ENCODE assay signal across 11 mouse cellular contexts in the genomic region with DNA sequence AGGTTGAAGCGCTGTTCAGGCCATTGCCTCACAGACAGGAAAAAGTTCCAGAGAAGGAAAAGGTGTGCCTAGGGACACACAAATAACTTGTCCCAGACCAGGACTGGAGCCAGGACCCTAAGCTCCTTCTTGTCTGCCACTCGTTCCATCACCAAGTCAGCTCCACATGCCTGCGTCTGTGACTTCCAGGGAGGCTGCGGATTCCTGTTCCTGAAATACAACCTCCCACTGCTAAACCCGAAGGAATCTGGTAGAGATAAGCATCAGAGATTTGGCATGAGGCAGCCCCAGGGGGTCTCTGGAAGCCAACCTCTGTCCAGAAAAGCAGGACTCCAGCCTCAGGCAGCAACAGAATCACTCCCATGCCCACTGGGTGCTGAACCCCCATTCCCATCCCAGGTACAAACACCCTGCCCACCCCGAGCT. TPM values are rescaled to one million over a fixed set of nuclear protein-coding genes. Genes with fewer than 3 reads are reported as not detected.
DNase-seq lines count a peak whose midpoint lies in the region; ATAC-seq and TF ChIP-seq lines count a peak whose summit lies in the region.
"Had no signal": no experiment of that assay in that cellular context is flagged by ENCODE, and none has a peak within 500 bp of the region (broad histone marks: within the 10 kb centered on the region; RNA-seq: fewer than 3 reads in every experiment).

No protein-coding gene starts in this region.

- DNase-seq in kidney, adult 18-20 months = no peak
- DNase-seq in cerebellum, adult 9-10 months = no peak
- no peak for DNase-seq in forebrain, embryonic 10.5 days (ENCODE audit: extremely low spot score, low spot score)
- no peak for DNase-seq in yolk sac, embryonic 10.5 days (ENCODE audit: low spot score)
- DNase-seq: cerebellum, adult 18-20 months had no signal

- H3K4me1 ChIP-seq in kidney, embryonic 15.5 days = peaks cover 22% of the 10 kb centered on the region
- peaks cover 21% of the 10 kb centered on the region for H3K4me1 ChIP-seq in bone marrow macrophage, adult 2 months (ENCODE audit: control insufficient read depth, insufficient read depth, low read length)
- peaks cover 16% of the 10 kb centered on the region for H3K4me1 ChIP-seq in embryonic facial prominence, embryonic 13.5 days
- H3K4me1 ChIP-seq in limb, embryonic 13.5 days = peaks cover 28% of the 10 kb centered on the region
- peaks cover 32% of the 10 kb centered on the region for H3K4me1 ChIP-seq in forebrain, embryonic 10.5 days

- TF ChIP-seq CTCF in bone marrow macrophage, adult 2 months (IDR thresholded peaks at IDR 0.05; ENCODE audit: low read depth, low read length) = no peak

- peaks cover 36% of the 10 kb centered on the region for H3K27me3 ChIP-seq in kidney, embryonic 15.5 days
- H3K27me3 ChIP-seq in embryonic facial prominence, embryonic 13.5 days = no peaks in the 10 kb centered on the region
- peaks cover 14% of the 10 kb centered on the region; the same call in 1 of the 2 replicates for H3K27me3 ChIP-seq in limb, embryonic 13.5 days
- H3K27me3 ChIP-seq in forebrain, embryonic 10.5 days (ENCODE audit: poor library complexity, severe bottlenecking) = peaks cover 28% of the 10 kb centered on the region
- H3K27me3 ChIP-seq: hindbrain, embryonic 15.5 days had no signal

- H3K4me2 ChIP-seq in kidney, embryonic 15.5 days = peak overlapping the region; percentile 60
- peak overlapping the region; percentile 49 for H3K4me2 ChIP-seq in embryonic facial prominence, embryonic 13.5 days
- peak overlapping the region; percentile 55 for H3K4me2 ChIP-seq in limb, embryonic 13.5 days (replicated peaks)
- H3K4me2 ChIP-seq: hindbrain, embryonic 15.5 days had no signal

- no peaks in the 10 kb centered on the region for H3K9me3 ChIP-seq in kidney, embryonic 15.5 days (replicated peaks)
- H3K9me3 ChIP-seq in embryonic facial prominence, embryonic 13.5 days = no peaks in the 10 kb centered on the region
- no peaks in the 10 kb centered on the region for H3K9me3 ChIP-seq in limb, embryonic 13.5 days
- H3K9me3 ChIP-seq in forebrain, embryonic 10.5 days = no peaks in the 10 kb centered on the region
- H3K9me3 ChIP-seq: hindbrain, embryonic 15.5 days; midbrain, embryonic 10.5 days had no signal

- WGBS in kidney, embryonic 15.5 days = 13% methylated on average over 6 of the region's 6 CpGs
- WGBS in embryonic facial prominence, embryonic 13.5 days = 13% methylated on average over 6 of the region's 6 CpGs
- WGBS in limb, embryonic 13.5 days = 14% methylated on average over 6 of the region's 6 CpGs
- WGBS in forebrain, embryonic 10.5 days = 58% methylated on average over 6 of the region's 6 CpGs

- H3K9ac ChIP-seq in kidney, embryonic 15.5 days = no peak overlapping the region
- H3K9ac ChIP-seq in embryonic facial prominence, embryonic 13.5 days = no peak overlapping the region; the same call in 1 of the 2 replicates
- H3K9ac ChIP-seq in limb, embryonic 13.5 days = 0 out of 2 replicates have a peak overlapping the region, but pooled peaks have one; percentile 46
- H3K9ac ChIP-seq: hindbrain, embryonic 15.5 days had no signal

- no peak for TF ChIP-seq POLR2A in bone marrow macrophage, adult 2 months (IDR thresholded peaks at IDR 0.05; ENCODE audit: borderline replicate concordance, low read depth, low read length)

- peak overlapping the region; percentile 26; the same call in 1 of the 2 replicates for H3K4me3 ChIP-seq in kidney, embryonic 15.5 days (replicated peaks)
- peak overlapping the region; percentile 29 for H3K4me3 ChIP-seq in bone marrow macrophage, adult 2 months (ENCODE audit: insufficient read depth, low read length)
- H3K4me3 ChIP-seq in embryonic facial prominence, embryonic 13.5 days = no peak overlapping the region
- 0 out of 2 replicates have a peak overlapping the region, but pooled peaks have one; percentile 19 for H3K4me3 ChIP-seq in limb, embryonic 13.5 days
- H3K4me3 ChIP-seq in forebrain, embryonic 10.5 days = no peak overlapping the region
- H3K4me3 ChIP-seq: hindbrain, embryonic 15.5 days; midbrain, embryonic 10.5 days had no signal

- no peak for ATAC-seq in kidney, embryonic 15.5 days (replicated peaks; ENCODE audit: low FRiP score)
- ATAC-seq in embryonic facial prominence, embryonic 13.5 days (ENCODE audit: insufficient number of reproducible peaks, insufficient read depth, low FRiP score, low TSS enrichment, low read depth) = no peak
- peak; percentile 41; the same call in 1 of the 2 replicates for ATAC-seq in limb, embryonic 13.5 days (ENCODE audit: low FRiP score, low read depth)

- peak overlapping the region; percentile 70; the same call in 1 of the 2 replicates for H3K27ac ChIP-seq in kidney, embryonic 15.5 days
- H3K27ac ChIP-seq in bone marrow macrophage, adult 2 months (ENCODE audit: insufficient read depth, low read depth, low read length) = peak overlapping the region; percentile 30; the same call in 1 of the 2 replicates
- H3K27ac ChIP-seq in embryonic facial prominence, embryonic 13.5 days = no peak overlapping the region
- H3K27ac ChIP-seq in limb, embryonic 13.5 days = peak overlapping the region; percentile 67; the same call in 1 of the 2 replicates
- no peak overlapping the region for H3K27ac ChIP-seq in forebrain, embryonic 10.5 days
- H3K27ac ChIP-seq: hindbrain, embryonic 15.5 days; midbrain, embryonic 10.5 days had no signal

- no peaks in the 10 kb centered on the region for H3K36me3 ChIP-seq in kidney, embryonic 15.5 days
- no peaks in the 10 kb centered on the region for H3K36me3 ChIP-seq in embryonic facial prominence, embryonic 13.5 days
- H3K36me3 ChIP-seq in limb, embryonic 13.5 days = no peaks in the 10 kb centered on the region
- no peaks in the 10 kb centered on the region for H3K36me3 ChIP-seq in forebrain, embryonic 10.5 days (replicated peaks)
- H3K36me3 ChIP-seq: hindbrain, embryonic 15.5 days; midbrain, embryonic 10.5 days had no signal

RNA-seq across cellular contexts. Expression of gene Asb10, which starts 0.4 kb away (rescaled TPM):
- 0.61 and 0.67 TPM in 2 replicates for polyA plus RNA-seq in kidney, embryonic 15.5 days (2015; fragmentation: Nextera tagmentation; extraction: Ambion mirVana)
- 0.64 and 1.4 TPM in 2 replicates for polyA plus RNA-seq in bone marrow macrophage, adult 2 months (2012; ENCODE audit: insufficient read depth, insufficient read length, missing spikeins)
- 0.56 and 0.63 TPM in 2 replicates for polyA plus RNA-seq in embryonic facial prominence, embryonic 13.5 days (2015; fragmentation: Nextera tagmentation; extraction: Ambion mirVana)
- polyA plus RNA-seq in limb, embryonic 13.5 days (2015; fragmentation: Nextera tagmentation; extraction: Ambion mirVana) = 1.6 and 2.2 TPM in 2 replicates
- 0.09 and 0.15 TPM in 2 replicates for polyA plus RNA-seq in forebrain, embryonic 10.5 days (2016; fragmentation: Nextera tagmentation; extraction: Ambion mirVana)

RNA-seq across cellular contexts. Expression of gene Gbx1, which starts 14.2 kb away (rescaled TPM):
- 0.04 and 0.10 TPM in 2 replicates for polyA plus RNA-seq in kidney, embryonic 15.5 days (2015; fragmentation: Nextera tagmentation; extraction: Ambion mirVana)
- not detected in 2 replicates for polyA plus RNA-seq in bone marrow macrophage, adult 2 months (2012; ENCODE audit: insufficient read depth, insufficient read length, missing spikeins)
- polyA plus RNA-seq in embryonic facial prominence, embryonic 13.5 days (2015; fragmentation: Nextera tagmentation; extraction: Ambion mirVana) = 0.11 TPM in 1 of 2 replicates, not detected in the other
- polyA plus RNA-seq in limb, embryonic 13.5 days (2015; fragmentation: Nextera tagmentation; extraction: Ambion mirVana) = not detected in 2 replicates
- 0.09 and 0.21 TPM in 2 replicates for polyA plus RNA-seq in forebrain, embryonic 10.5 days (2016; fragmentation: Nextera tagmentation; extraction: Ambion mirVana)
- polyA plus RNA-seq: midbrain, embryonic 10.5 days had no signal

RNA-seq across cellular contexts. Expression of gene 4931409K22Rik, which starts 15.5 kb away (rescaled TPM):
- 0.23 TPM in 2 replicates for polyA plus RNA-seq in kidney, embryonic 15.5 days (2015; fragmentation: Nextera tagmentation; extraction: Ambion mirVana)
- polyA plus RNA-seq in bone marrow macrophage, adult 2 months (2012; ENCODE audit: insufficient read depth, insufficient read length, missing spikeins) = not detected in 2 replicates
- 0.11 TPM in 1 of 2 replicates, not detected in the other for polyA plus RNA-seq in embryonic facial prominence, embryonic 13.5 days (2015; fragmentation: Nextera tagmentation; extraction: Ambion mirVana)
- polyA plus RNA-seq in limb, embryonic 13.5 days (2015; fragmentation: Nextera tagmentation; extraction: Ambion mirVana) = 0.17 and 0.49 TPM in 2 replicates
- 0.06 TPM in 1 of 2 replicates, not detected in the other for polyA plus RNA-seq in forebrain, embryonic 10.5 days (2016; fragmentation: Nextera tagmentation; extraction: Ambion mirVana)

RNA-seq across cellular contexts. Expression of gene Abcf2, which starts 36.1 kb away (rescaled TPM):
- 118 TPM in 2 replicates for polyA plus RNA-seq in kidney, embryonic 15.5 days (2015; fragmentation: Nextera tagmentation; extraction: Ambion mirVana)
- 32.7 and 34.5 TPM in 2 replicates for polyA plus RNA-seq in bone marrow macrophage, adult 2 months (2012; ENCODE audit: insufficient read depth, insufficient read length, missing spikeins)
- 112 and 115 TPM in 2 replicates for polyA plus RNA-seq in embryonic facial prominence, embryonic 13.5 days (2015; fragmentation: Nextera tagmentation; extraction: Ambion mirVana)
- polyA plus RNA-seq in limb, embryonic 13.5 days (2015; fragmentation: Nextera tagmentation; extraction: Ambion mirVana) = 120 and 128 TPM in 2 replicates
- 193 and 197 TPM in 2 replicates for polyA plus RNA-seq in forebrain, embryonic 10.5 days (2016; fragmentation: Nextera tagmentation; extraction: Ambion mirVana)

RNA-seq across cellular contexts. Expression of gene Chpf2, which starts 45.4 kb away (rescaled TPM):
- polyA plus RNA-seq in kidney, embryonic 15.5 days (2015; fragmentation: Nextera tagmentation; extraction: Ambion mirVana) = 23.2 and 24.7 TPM in 2 replicates
- 29.9 and 31.5 TPM in 2 replicates for polyA plus RNA-seq in bone marrow macrophage, adult 2 months (2012; ENCODE audit: insufficient read depth, insufficient read length, missing spikeins)
- 24.2 and 26.4 TPM in 2 replicates for polyA plus RNA-seq in embryonic facial prominence, embryonic 13.5 days (2015; fragmentation: Nextera tagmentation; extraction: Ambion mirVana)
- polyA plus RNA-seq in limb, embryonic 13.5 days (2015; fragmentation: Nextera tagmentation; extraction: Ambion mirVana) = 31.6 and 33.3 TPM in 2 replicates
- 15.1 and 16.0 TPM in 2 replicates for polyA plus RNA-seq in forebrain, embryonic 10.5 days (2016; fragmentation: Nextera tagmentation; extraction: Ambion mirVana)

Comparison
In these comparisons a context has a peak if more than half of its experiments do, and no peak if none do; other contexts are left out.
1. H3K27ac ChIP-seq: peak in kidney, embryonic 15.5 days (single experiment), bone marrow macrophage, adult 2 months (single experiment) and limb, embryonic 13.5 days (single experiment); none in embryonic facial prominence, embryonic 13.5 days (single experiment) and forebrain, embryonic 10.5 days (single experiment).
2. H3K4me3 ChIP-seq: peak in kidney, embryonic 15.5 days (single experiment), bone marrow macrophage, adult 2 months (single experiment) and limb, embryonic 13.5 days (single experiment); none in embryonic facial prominence, embryonic 13.5 days (single experiment) and forebrain, embryonic 10.5 days (single experiment).
3. Peak in every context shown above with its lines, with median percentiles within 50 percentile points of each other: H3K4me2 ChIP-seq.